Mouse (Mus musculus) naive thymus-derived CD4-positive, alpha-beta T cell, adult 5 months (primary cell): ENCODE data around the gene Clmp. TPM values are rescaled to one million over a fixed set of nuclear protein-coding genes. Genes with fewer than 3 reads are reported as not detected.

Experiments used
- polyA plus RNA-seq: library from polyadenylated mRNA; unstranded; fragments of 100-300 nt; shearing (Covaris generic); gene quantifications from one replicate; pipeline ENCODE4 v1.2.1, GENCODE M21; 2017

Gene Clmp
- 0.17 TPM for polyA plus RNA-seq

DNA sequence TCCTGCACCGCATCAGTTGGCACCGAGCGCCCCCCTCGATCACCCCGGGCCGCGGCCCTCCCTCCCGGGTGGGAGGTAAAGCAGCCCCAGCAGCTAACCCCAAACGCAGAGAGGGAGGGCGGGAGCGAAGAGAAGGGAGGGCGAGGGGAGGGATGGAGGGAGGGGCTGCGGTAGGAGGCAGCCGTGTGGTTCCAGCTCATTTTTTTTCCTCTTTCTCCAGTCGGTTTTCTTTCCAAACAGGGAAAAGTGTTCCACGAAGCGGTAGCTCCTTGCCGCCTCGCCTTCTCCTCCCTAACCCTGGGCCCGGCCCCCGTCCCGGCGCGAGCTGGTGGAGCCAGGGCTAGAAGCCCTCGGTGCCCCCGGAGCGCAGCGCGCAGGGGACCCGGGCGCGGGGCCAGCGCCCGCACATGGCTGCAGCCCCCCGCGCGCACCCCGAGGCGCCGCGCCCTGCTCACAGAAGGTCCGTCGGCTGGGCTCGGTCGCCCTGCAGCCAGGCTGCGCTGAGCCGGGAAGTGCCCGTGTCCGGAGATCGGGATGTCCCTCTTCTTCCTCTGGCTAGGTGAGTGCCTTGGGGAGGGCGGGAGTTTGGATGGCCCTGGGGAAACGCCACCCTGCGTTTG lies at the start of gene Clmp:
TSS of gene Clmp (plus strand) at position 162 of the 620 bp plus-strand sequence.

DNA sequence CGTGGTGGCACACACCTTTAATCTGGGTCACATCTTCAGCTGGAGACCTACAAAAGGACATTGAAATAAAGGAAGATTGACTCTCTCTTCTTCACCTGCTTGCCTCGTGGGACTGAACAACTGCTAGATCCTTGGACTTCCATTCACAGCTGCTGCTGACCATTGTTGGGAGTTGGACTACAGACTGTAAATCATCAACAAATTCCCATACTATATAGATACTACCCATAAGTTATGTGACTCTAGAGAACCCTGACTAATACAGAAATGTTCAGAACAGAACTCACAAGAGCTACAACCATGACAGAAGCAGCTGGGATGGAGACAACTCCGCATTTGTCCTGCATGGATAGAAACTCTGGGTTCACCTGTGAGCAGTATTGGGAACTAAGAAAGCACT lies 15.4 kb upstream of the Clmp start, which contains the start of gene Gm21915:
TSS of gene Gm21915 (plus strand) at position 301 of the 400 bp plus-strand sequence.

DNA sequence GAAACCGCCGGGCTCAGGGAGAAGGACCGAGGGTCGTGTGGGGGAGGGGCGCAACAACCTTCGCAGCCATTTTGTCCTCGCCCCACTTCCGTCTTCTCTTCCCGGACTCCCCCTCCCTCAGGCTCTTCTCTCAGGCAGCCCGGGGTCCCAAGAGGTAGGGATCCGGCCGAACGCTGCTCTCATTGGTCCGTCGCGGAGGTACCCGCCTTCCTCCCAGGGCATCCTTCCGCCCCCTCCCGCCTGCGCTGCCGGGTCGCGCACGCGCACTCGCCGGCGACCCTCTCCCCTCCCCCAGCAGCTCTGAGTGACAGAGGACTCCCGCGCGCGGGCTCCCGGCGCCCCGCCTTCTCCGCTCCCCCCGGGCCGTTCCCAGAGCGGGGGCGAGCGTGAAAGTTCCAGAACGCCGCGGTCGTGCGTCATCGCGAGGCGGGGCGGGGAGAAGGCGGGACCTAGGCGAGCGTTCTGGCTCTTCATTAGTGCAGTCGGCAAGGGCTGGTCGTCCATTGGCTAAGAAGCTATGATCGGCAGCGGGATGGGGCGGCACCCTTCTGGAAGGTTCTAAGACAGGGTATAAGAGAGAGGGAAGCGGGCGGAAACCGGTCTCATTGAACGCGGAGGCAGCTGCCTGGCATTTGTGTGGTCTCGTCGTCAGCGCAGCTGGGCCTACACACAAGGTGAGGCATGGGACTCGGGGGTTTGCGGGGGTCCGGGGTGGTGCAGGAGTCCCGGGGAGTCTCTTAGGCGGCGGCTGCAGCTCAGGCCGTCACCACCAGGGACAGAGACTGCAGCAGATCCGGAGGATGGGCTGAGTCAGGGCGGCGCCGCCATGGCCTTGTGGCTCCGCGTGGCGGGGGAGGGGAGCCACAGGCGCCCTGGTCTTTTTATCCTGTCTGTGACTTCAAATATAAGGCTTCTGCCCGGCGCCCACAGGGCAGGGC lies 115.2 kb downstream of the Clmp start, which contains the start of gene Hspa8:
TSS of gene Hspa8 (plus strand) at position 310 of the 938 bp plus-strand sequence.

Other genes with a start within 250 kb of the Clmp start
- 38.3 TPM for gene Gramd1b, start 154.6 kb upstream of the Clmp start, polyA plus RNA-seq
- not detected for gene Gm21915, start 15.3 kb upstream of the Clmp start, polyA plus RNA-seq
- 3,615 TPM for gene Hspa8, start 115.0 kb downstream of the Clmp start, polyA plus RNA-seq
- not detected for gene Bsx, start 188.2 kb downstream of the Clmp start, polyA plus RNA-seq